Comparison of ENCODE assay signal across 22 mouse cellular contexts in the genomic region with DNA sequence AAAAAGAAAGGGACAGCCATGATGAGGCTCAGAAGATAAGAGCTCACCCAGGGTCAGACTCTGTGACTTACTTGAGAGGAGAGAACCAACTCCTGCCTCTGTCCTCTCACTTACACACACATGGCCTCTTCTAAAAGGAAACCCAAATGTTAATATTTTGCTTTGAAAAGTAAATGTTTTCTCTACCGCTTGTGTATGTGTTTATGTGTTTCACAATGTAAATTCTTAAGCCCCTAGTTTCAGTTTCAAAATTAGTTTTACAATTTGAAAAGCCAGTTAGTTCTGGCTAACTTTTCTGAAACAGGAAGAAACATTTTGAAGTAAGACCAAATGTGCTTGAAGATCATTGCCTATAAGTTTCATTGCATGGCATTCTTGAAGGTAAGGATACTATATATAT. TPM values are rescaled to one million over a fixed set of nuclear protein-coding genes. Genes with fewer than 3 reads are reported as not detected.
A peak's percentile ranks its signal among the peaks of the same experiment; 100 is the strongest.
DNase-seq lines count a peak whose midpoint lies in the region; ATAC-seq lines count a peak whose summit lies in the region.
"Had no signal": no experiment of that assay in that cellular context is flagged by ENCODE, and none has a peak within 500 bp of the region (broad histone marks: within the 10 kb centered on the region; RNA-seq: fewer than 3 reads in every experiment).

No protein-coding gene starts in this region.

- H3K4me1 ChIP-seq in liver, embryonic 13.5 days (replicated peaks): peaks cover 15% of the 10 kb centered on the region
- H3K4me1 ChIP-seq in liver, embryonic 11.5 days (replicated peaks; ENCODE audit: control insufficient read depth, insufficient read depth, low read length): no peaks in the 10 kb centered on the region
- H3K4me1 ChIP-seq: kidney, embryonic 15.5 days; limb, embryonic 12.5 days had no signal

- no peak overlapping the region for H3K9ac ChIP-seq in liver, embryonic 13.5 days
- H3K9ac ChIP-seq in liver, embryonic 11.5 days (ENCODE audit: low read depth, low read length): no peak overlapping the region
- H3K9ac ChIP-seq: embryonic facial prominence, embryonic 15.5 days; kidney, embryonic 15.5 days; limb, embryonic 12.5 days had no signal

- H3K9me3 ChIP-seq in liver, embryonic 13.5 days (replicated peaks): no peaks in the 10 kb centered on the region
- H3K9me3 ChIP-seq in liver, embryonic 11.5 days (ENCODE audit: control insufficient read depth, low read length): no peaks in the 10 kb centered on the region
- H3K9me3 ChIP-seq: embryonic facial prominence, embryonic 15.5 days had no signal

- H3K36me3 ChIP-seq in liver, embryonic 13.5 days: peaks cover 29% of the 10 kb centered on the region
- peaks cover 9% of the 10 kb centered on the region; the same call in 1 of the 2 replicates for H3K36me3 ChIP-seq in liver, embryonic 11.5 days (ENCODE audit: control insufficient read depth, insufficient read depth, low read length)
- peaks cover 18% of the 10 kb centered on the region for H3K36me3 ChIP-seq in splenic B cell, adult 2 months (ENCODE audit: control insufficient read depth, insufficient read depth, low read length, poor library complexity, severe bottlenecking)

- ATAC-seq in liver, embryonic 13.5 days (ENCODE audit: low read depth): no peak
- ATAC-seq in liver, embryonic 11.5 days (replicated peaks; ENCODE audit: low FRiP score): no peak
- peak; percentile 55 for ATAC-seq in CD4-positive, CD25-positive, alpha-beta regulatory T cell, adult 4 months
- peak; percentile 57 for ATAC-seq in inflammation-experienced regulatory T-cells, adult 6 months
- ATAC-seq in monocyte, adult 5-6 weeks (replicated peaks; ENCODE audit: insufficient number of reproducible peaks, low FRiP score, low TSS enrichment, poor library complexity, severe bottlenecking): no peak
- ATAC-seq: forebrain, embryonic 16.5 days; midbrain, embryonic 16.5 days had no signal

- no peak overlapping the region for H3K4me3 ChIP-seq in liver, embryonic 13.5 days (replicated peaks)
- H3K4me3 ChIP-seq in liver, embryonic 11.5 days (ENCODE audit: low read depth, low read length): no peak overlapping the region
- H3K4me3 ChIP-seq: embryonic facial prominence, embryonic 15.5 days; kidney, embryonic 15.5 days; limb, embryonic 12.5 days had no signal

- WGBS in liver, embryonic 13.5 days (ENCODE audit: insufficient replicate concordance): 90% methylated on average over 1 of the region's 1 CpGs
- WGBS in liver, embryonic 11.5 days: 91% methylated on average over 1 of the region's 1 CpGs

- no peak for DNase-seq in liver, embryonic 13.5 days
- DNase-seq in liver, embryonic 11.5 days (ENCODE audit: low spot score): no peak
- DNase-seq in splenic B cell, adult 2 months (ENCODE audit: low read depth, low spot score): peak; percentile 41
- no peak for DNase-seq in ovary, adult 18-20 months (ENCODE audit: low spot score)
- no peak for DNase-seq in adrenal gland, postnatal 4 days (ENCODE audit: low spot score in 2 of 2)
- DNase-seq: adrenal gland, postnatal 10 days; cerebellum, adult 18-20 months; cerebellum, postnatal 25 days; gastrocnemius, postnatal 36 days; heart, postnatal 10 days; lung, postnatal 10 days; retina, postnatal 1 day; thymus, adult 18-20 months; thymus, postnatal 4 days had no signal

- no peaks in the 10 kb centered on the region for H3K27me3 ChIP-seq in liver, embryonic 13.5 days
- H3K27me3 ChIP-seq in liver, embryonic 11.5 days (replicated peaks; ENCODE audit: control insufficient read depth, insufficient read depth, low read length): no peaks in the 10 kb centered on the region
- no peaks in the 10 kb centered on the region for H3K27me3 ChIP-seq in splenic B cell, adult 2 months (ENCODE audit: control insufficient read depth, insufficient read depth, low read length, poor library complexity, severe bottlenecking)
- H3K27me3 ChIP-seq: embryonic facial prominence, embryonic 15.5 days; kidney, embryonic 15.5 days; limb, embryonic 12.5 days had no signal

- peak overlapping the region; percentile 4 for H3K27ac ChIP-seq in liver, embryonic 13.5 days
- no peak overlapping the region for H3K27ac ChIP-seq in liver, embryonic 11.5 days (ENCODE audit: low read depth, low read length)
- H3K27ac ChIP-seq: embryonic facial prominence, embryonic 15.5 days; kidney, embryonic 15.5 days; limb, embryonic 12.5 days had no signal

- no peak overlapping the region for H3K4me2 ChIP-seq in liver, embryonic 13.5 days
- H3K4me2 ChIP-seq in liver, embryonic 11.5 days: no peak overlapping the region
- H3K4me2 ChIP-seq: embryonic facial prominence, embryonic 15.5 days; kidney, embryonic 15.5 days; limb, embryonic 12.5 days had no signal

RNA-seq across cellular contexts. Expression of gene Sugt1, which starts 29.7 kb away (rescaled TPM):
- polyA plus RNA-seq in liver, embryonic 13.5 days (2015; fragmentation: Nextera tagmentation; extraction: Ambion mirVana): 53.6 and 62.6 TPM in 2 replicates
- 95.0 and 95.5 TPM in 2 replicates for polyA plus RNA-seq in liver, embryonic 11.5 days (2014; fragmentation: Nextera tagmentation; extraction: Ambion mirVana)
- polyA plus RNA-seq in CD4-positive, CD25-positive, alpha-beta regulatory T cell, adult 4 months (2017; shearing (Covaris generic)): 100 to 1,000 TPM; 111 to 162 TPM
- 100 to 1,000 TPM; 131 to 226 (median 153) TPM for polyA plus RNA-seq in inflammation-experienced regulatory T-cells, adult 6 months (2017; shearing (Covaris generic))
- 144 to 198 TPM (median 182 TPM) in 3 replicates for total RNA-seq in monocyte, adult 5-6 weeks (2017)
- total RNA-seq in adrenal gland, postnatal 4 days (2021): 10 to 100 TPM; 91.3 to 95.7 TPM

Comparison
In these comparisons a context has a peak if more than half of its experiments do, and no peak if none do; other contexts are left out.
1. ATAC-seq: peak in CD4-positive, CD25-positive, alpha-beta regulatory T cell, adult 4 months (single experiment) and inflammation-experienced regulatory T-cells, adult 6 months (single experiment); none in liver, embryonic 13.5 days (single experiment), liver, embryonic 11.5 days (single experiment) and monocyte, adult 5-6 weeks (single experiment).